Mouse (Mus musculus) kidney, adult 2 months (tissue): Measurements from ENCODE around the gene Piwil4. TPM values are rescaled to one million over a fixed set of nuclear protein-coding genes. Genes with fewer than 3 reads are reported as not detected.
A peak's percentile ranks its signal among the peaks of the same experiment; 100 is the strongest.

Experiments used
- DNase-seq: peaks from one replicate; pipeline ENCODE4 v3.0.0; 2021
- H3K27ac ChIP-seq: fragments of 200-500 bp; 2 replicates; pipeline ENCODE4 v1.5.1; 2012; ENCODE audit warnings: low read depth, low read length, control low read depth, inconsistent platforms; ENCODE audit not compliant: insufficient read depth
- H3K27me3 ChIP-seq: fragments of 200-500 bp; replicated peaks from 2 replicates; pipeline ENCODE4 v1.6.1; 2012; ENCODE audit warnings: mild to moderate bottlenecking, moderate library complexity, low read length, inconsistent platforms; ENCODE audit not compliant: control insufficient read depth, insufficient read depth
- H3K36me3 ChIP-seq: fragments of 200-500 bp; 2 replicates; pipeline ENCODE4 v1.6.1; 2012; ENCODE audit warnings: mild to moderate bottlenecking, moderate library complexity, low read length, inconsistent platforms; ENCODE audit not compliant: control insufficient read depth, insufficient read depth
- H3K4me1 ChIP-seq: fragments of 200-500 bp; 2 replicates; pipeline ENCODE4 v1.6.1; 2011; ENCODE audit warnings: low read length; ENCODE audit not compliant: control insufficient read depth, insufficient read depth
- H3K4me3 ChIP-seq: fragments of 200-500 bp; 2 replicates; pipeline ENCODE4 v1.5.1; 2011; ENCODE audit warnings: mild to moderate bottlenecking, low read depth, low read length, control low read depth; ENCODE audit not compliant: insufficient read depth
- CTCF ChIP-seq: fragments of 200-500 bp; conservative IDR thresholded peaks from 2 replicates; pipeline ENCODE4 v1.5.1; 2011; ENCODE audit warnings: low read depth, mild to moderate bottlenecking, control low read depth, low read length, moderate library complexity, mixed read lengths; ENCODE audit not compliant: insufficient read depth, insufficient read length
- POLR2A ChIP-seq: fragments of 200-500 bp; IDR thresholded peaks from one replicate; pipeline ENCODE4 v1.6.1; 2011; ENCODE audit warnings: low read depth, low read length, control low read depth
- WGBS: fragments of 180-500 bp; shearing (Covaris S2); methylation state at CpG from one replicate; pipeline ENCODE4 v1.1.7; 2018; 5-methylcytosine and 5-hydroxymethylcytosine counted together
- polyA plus RNA-seq: library from polyadenylated mRNA; depleted of rRNA; stranded (reverse); fragments of >200 nt; gene quantifications from 2 replicates; pipeline ENCODE4 v1.2.3, GENCODE M21; 2012

Gene Piwil4
- polyA plus RNA-seq, 1 experiment, result 0.38 TPM

GRCm38 (mm10) chr9:14726005-14726404, 14.5 kb downstream of the Piwil4 start:
- no peaks in the 10 kb centered on the region for H3K27me3 ChIP-seq
- H3K36me3 ChIP-seq, result no peaks in the 10 kb centered on the region
- H3K4me1 ChIP-seq, result no peaks in the 10 kb centered on the region
- H3K4me3 ChIP-seq, result no peak overlapping the region
- TF ChIP-seq CTCF (no peak), POLR2A (no peak)
- 72% methylated on average over 6 of the region's 6 CpGs for WGBS
- no peak overlapping the region for H3K27ac ChIP-seq
- no peak for DNase-seq

- DNase-seq, result no peak
- H3K4me1 ChIP-seq, result no peaks in the 10 kb centered on the region
- no peak overlapping the region for H3K4me3 ChIP-seq
- WGBS, result 62% methylated on average over 5 of the region's 5 CpGs
- no peaks in the 10 kb centered on the region for H3K36me3 ChIP-seq
- no peak overlapping the region for H3K27ac ChIP-seq
- TF ChIP-seq POLR2A, result no peak
- TF ChIP-seq CTCF, result no peak
- no peaks in the 10 kb centered on the region for H3K27me3 ChIP-seq
Observed at GRCm38 (mm10) chr9:14724755-14725420, 15.6 kb downstream of the Piwil4 start.

DNA sequence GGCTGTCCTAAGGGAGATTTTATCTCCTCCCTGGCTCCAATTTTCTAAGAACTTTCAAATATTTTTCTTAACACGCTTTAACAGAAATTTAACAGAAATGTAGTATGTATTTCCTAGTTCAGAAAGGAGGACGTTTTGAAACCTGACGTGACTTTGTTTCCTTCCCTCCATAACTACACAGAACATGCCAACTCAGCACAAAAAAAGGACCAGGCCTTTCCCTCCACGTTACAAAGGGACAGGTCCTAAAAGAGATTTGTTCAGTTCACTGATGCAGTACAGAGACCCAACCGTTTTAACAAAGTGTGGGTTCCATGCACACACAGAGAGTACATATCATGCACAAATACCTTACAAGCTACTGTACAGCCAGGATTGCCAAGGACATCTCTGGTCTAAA, 18.9 kb downstream of the Piwil4 start:
- DNase-seq, result no peak
- Histone ChIP-seq H3K4me3 (no peak overlapping the region), H3K27me3 (no peaks in the 10 kb centered on the region), H3K36me3 (no peaks in the 10 kb centered on the region), H3K4me1 (no peaks in the 10 kb centered on the region), H3K27ac (no peak overlapping the region)
- no peak for TF ChIP-seq CTCF
- no peak for TF ChIP-seq POLR2A
- WGBS, result 79% methylated on average over 5 of the region's 5 CpGs

DNA sequence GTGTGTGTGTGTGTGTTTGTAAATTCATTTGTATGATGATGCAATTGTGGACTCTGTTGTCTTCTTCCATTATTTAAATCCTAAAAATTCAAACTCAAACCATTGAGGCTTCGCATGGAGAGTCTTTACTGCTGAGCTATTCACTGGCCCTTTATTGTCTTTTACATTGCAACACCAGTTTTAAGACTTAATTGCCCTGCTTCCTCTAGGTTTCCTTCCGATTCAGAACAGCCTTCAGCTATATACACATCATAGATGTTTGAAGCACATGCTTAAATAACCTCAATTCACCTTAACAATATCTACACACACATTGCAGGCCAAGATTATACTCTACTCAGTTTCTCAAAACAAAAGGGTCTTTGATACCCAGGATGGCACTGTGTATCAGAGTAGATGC, 20.1 kb downstream of the Piwil4 start:
- 66% methylated on average over 2 of the region's 2 CpGs for WGBS
- DNase-seq, result no peak
- no peak overlapping the region for H3K27ac ChIP-seq
- H3K27me3 ChIP-seq, result no peaks in the 10 kb centered on the region
- no peaks in the 10 kb centered on the region for H3K4me1 ChIP-seq
- H3K4me3 ChIP-seq, result no peak overlapping the region
- no peaks in the 10 kb centered on the region for H3K36me3 ChIP-seq
- TF ChIP-seq POLR2A, result no peak

- Histone ChIP-seq H3K4me1 (no peaks in the 10 kb centered on the region), H3K36me3 (no peaks in the 10 kb centered on the region), H3K27me3 (no peaks in the 10 kb centered on the region), H3K4me3 (peak overlapping the region; percentile 44), H3K27ac (peak overlapping the region; percentile 67)
- TF ChIP-seq CTCF (no peak), POLR2A (no peak)
- no peak for DNase-seq
Observed at GRCm38 (mm10) chr9:14718332-14718691, 22.2 kb downstream of the Piwil4 start.

DNA sequence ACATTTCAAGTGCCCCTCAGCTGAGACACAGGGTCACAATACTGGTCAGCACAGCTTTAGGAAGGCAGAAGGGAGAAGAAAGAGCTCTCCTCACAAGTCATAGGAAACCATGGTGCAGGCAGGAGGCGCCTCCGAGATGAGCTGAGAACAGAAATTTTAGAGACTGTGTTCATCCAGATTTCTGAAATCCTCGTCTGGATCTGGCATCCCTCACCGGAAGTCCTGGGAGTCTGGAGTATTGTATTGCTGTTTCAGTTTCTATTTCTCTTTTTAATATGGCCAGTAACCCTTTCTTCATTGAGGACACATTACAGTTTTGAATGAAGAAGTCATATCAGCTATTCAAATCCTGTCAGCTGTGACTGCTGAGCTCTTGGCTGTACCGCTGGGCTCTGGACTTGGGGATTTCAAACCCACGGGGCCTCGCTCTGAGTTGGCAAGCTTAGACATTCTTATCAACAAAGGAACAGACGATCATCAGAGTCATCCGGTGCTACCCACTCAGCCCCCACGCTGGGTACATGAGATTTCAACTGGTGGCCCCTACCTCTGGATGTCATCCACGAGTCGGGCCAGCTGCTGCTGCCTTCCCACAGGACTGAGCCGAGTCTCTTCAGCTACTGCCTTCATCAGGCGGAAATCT, 22.7 kb downstream of the Piwil4 start:
- 39% methylated on average over 14 of the region's 14 CpGs for WGBS

DNA sequence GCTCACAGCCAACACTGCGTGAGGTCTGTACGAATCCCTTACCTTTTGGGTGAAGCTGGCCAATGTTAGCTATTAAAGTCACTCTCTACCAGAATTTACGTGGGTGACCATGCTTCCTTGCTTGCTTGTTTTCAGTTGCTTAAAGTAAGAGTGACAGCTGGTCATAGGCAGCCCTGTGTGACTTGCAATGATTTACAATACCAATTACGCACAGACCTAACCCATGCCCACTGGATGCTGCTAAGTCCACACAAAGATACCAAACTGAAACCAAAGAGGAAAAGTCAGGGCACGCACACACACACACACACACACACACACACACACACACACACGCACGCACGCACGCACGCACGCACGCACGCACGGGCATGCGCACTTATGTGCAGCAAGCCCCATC, 25.3 kb downstream of the Piwil4 start:
- H3K4me3 ChIP-seq, result no peak overlapping the region
- no peak for TF ChIP-seq CTCF
- no peak for TF ChIP-seq POLR2A
- H3K27ac ChIP-seq, result no peak overlapping the region
- no peaks in the 10 kb centered on the region for H3K36me3 ChIP-seq
- WGBS, result 85% methylated on average over 15 of the region's 15 CpGs
- no peaks in the 10 kb centered on the region for H3K4me1 ChIP-seq
- DNase-seq, result no peak
- H3K27me3 ChIP-seq, result no peaks in the 10 kb centered on the region

More for the DNA sequence above, 22.7 kb downstream of the Piwil4 start:
- no peaks in the 10 kb centered on the region for H3K4me1 ChIP-seq
- H3K27me3 ChIP-seq, result no peaks in the 10 kb centered on the region
- DNase-seq, result peak; percentile 61
- peak overlapping the region; percentile 71 for H3K27ac ChIP-seq
- H3K4me3 ChIP-seq, result peak overlapping the region; percentile 44
- H3K36me3 ChIP-seq, result no peaks in the 10 kb centered on the region
- TF ChIP-seq POLR2A (no peak), CTCF (no peak)
